Mouse (Mus musculus) liver, postnatal 0 days (tissue): Measurements from ENCODE around the gene H2-Q6.
"Not testable (repeated sequence)": the region's sequence is repeated elsewhere in the genome, so short reads cannot be mapped to it uniquely, and the experiment has no call there.

Experiments used
- CTCF ChIP-seq: sonication (generic); IDR thresholded peaks from 2 replicates; pipeline ENCODE4 v1.5.1; 2016; ENCODE audit warnings: antibody characterized with exemption, low read depth
- EP300 ChIP-seq: IDR thresholded peaks from 2 replicates; pipeline ENCODE4 v1.6.1; 2016; ENCODE audit warnings: antibody characterized with exemption, low read depth, mild to moderate bottlenecking

- TF ChIP-seq EP300, CTCF: not testable (repeated sequence)
Observed at GRCm38 (mm10) chr17:35468936-35469335, 44.3 kb downstream of the H2-Q6 start.
